11 mouse cellular contexts compared by ENCODE assay signal in the genomic region with DNA sequence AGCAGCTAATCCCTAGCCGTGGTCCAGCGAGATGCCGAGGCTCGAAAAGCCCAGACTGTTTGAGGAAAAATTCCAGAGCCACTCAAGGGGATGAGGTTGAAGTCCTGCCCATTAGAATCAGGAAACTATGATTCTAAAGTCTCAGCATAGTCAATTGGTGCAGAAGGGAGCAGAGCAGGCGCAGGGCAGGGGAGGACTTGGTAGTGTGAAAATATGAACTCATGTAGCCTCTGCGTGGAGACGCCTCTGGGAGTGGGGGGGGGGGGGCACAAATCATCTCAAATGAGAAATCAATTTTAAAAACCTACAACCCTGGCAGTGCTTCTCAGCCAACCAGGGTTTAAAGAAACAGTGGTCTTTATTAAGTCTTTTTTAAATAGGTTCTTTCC.
A peak's percentile ranks its signal among the peaks of the same experiment; 100 is the strongest.
DNase-seq lines count a peak whose midpoint lies in the region; ATAC-seq and TF ChIP-seq lines count a peak whose summit lies in the region.
"Had no signal": no experiment of that assay in that cellular context is flagged by ENCODE, and none has a peak within 500 bp of the region (broad histone marks: within the 10 kb centered on the region; RNA-seq: fewer than 3 reads in every experiment).

No protein-coding gene starts in this region.

- H3K27me3 ChIP-seq in heart, embryonic 12.5 days (replicated peaks), result no peaks in the 10 kb centered on the region
- no peaks in the 10 kb centered on the region for H3K27me3 ChIP-seq in embryonic facial prominence, embryonic 14.5 days (replicated peaks; ENCODE audit: control insufficient read depth, insufficient read depth, low read length)
- H3K27me3 ChIP-seq in midbrain, embryonic 15.5 days (replicated peaks), result no peaks in the 10 kb centered on the region
- no peaks in the 10 kb centered on the region; the same call in 1 of the 2 replicates for H3K27me3 ChIP-seq in kidney, adult 2 months (replicated peaks; ENCODE audit: control insufficient read depth, insufficient read depth, low read length)
- H3K27me3 ChIP-seq: CH12.LX; megakaryocyte, embryonic 14.5 days had no signal

- intact Hi-C loops in heart, postnatal 36 days (cut with DNase I), result no loop called here
- intact Hi-C loops in heart, postnatal 14 days (cut with DNase I), result no loop called here

- no peak overlapping the region for H3K4me3 ChIP-seq in heart, embryonic 12.5 days
- peak overlapping the region; percentile 10 for H3K4me3 ChIP-seq in embryonic facial prominence, embryonic 14.5 days (ENCODE audit: low read depth, low read length)
- H3K4me3 ChIP-seq in midbrain, embryonic 15.5 days, result no peak overlapping the region
- no peak overlapping the region for H3K4me3 ChIP-seq in kidney, adult 2 months (ENCODE audit: insufficient read depth, low read depth, low read length)
- H3K4me3 ChIP-seq: megakaryocyte, embryonic 14.5 days had no signal

- H3K36me3 ChIP-seq in heart, embryonic 12.5 days, result no peaks in the 10 kb centered on the region
- no peaks in the 10 kb centered on the region for H3K36me3 ChIP-seq in embryonic facial prominence, embryonic 14.5 days (ENCODE audit: control insufficient read depth, insufficient read depth, low read length)
- no peaks in the 10 kb centered on the region for H3K36me3 ChIP-seq in midbrain, embryonic 15.5 days (replicated peaks)
- no peaks in the 10 kb centered on the region for H3K36me3 ChIP-seq in kidney, adult 2 months (ENCODE audit: control insufficient read depth, insufficient read depth, low read length)

- H3K4me2 ChIP-seq in heart, embryonic 12.5 days, result peak overlapping the region; percentile 43
- peak overlapping the region; percentile 47 for H3K4me2 ChIP-seq in embryonic facial prominence, embryonic 14.5 days (ENCODE audit: low read depth, low read length)
- H3K4me2 ChIP-seq in midbrain, embryonic 15.5 days, result peak overlapping the region; percentile 25

- H3K9me3 ChIP-seq in heart, embryonic 12.5 days (replicated peaks), result no peaks in the 10 kb centered on the region
- H3K9me3 ChIP-seq in embryonic facial prominence, embryonic 14.5 days (ENCODE audit: control insufficient read depth, low read length), result no peaks in the 10 kb centered on the region
- no peaks in the 10 kb centered on the region for H3K9me3 ChIP-seq in midbrain, embryonic 15.5 days

- H3K4me1 ChIP-seq in heart, embryonic 12.5 days (replicated peaks), result peaks cover 31% of the 10 kb centered on the region
- peaks cover 28% of the 10 kb centered on the region for H3K4me1 ChIP-seq in embryonic facial prominence, embryonic 14.5 days (ENCODE audit: control insufficient read depth, insufficient read depth, low read length)
- peaks cover 34% of the 10 kb centered on the region for H3K4me1 ChIP-seq in midbrain, embryonic 15.5 days
- no peaks in the 10 kb centered on the region for H3K4me1 ChIP-seq in kidney, adult 2 months (ENCODE audit: control insufficient read depth, insufficient read depth, low read length)
- H3K4me1 ChIP-seq: megakaryocyte, embryonic 14.5 days had no signal

- no peak for TF ChIP-seq CTCF in kidney, adult 2 months (conservative IDR thresholded peaks at IDR 0.05; ENCODE audit: insufficient read depth, insufficient read length, low read depth, low read length)

- TF ChIP-seq POLR2A in kidney, adult 2 months (IDR thresholded peaks at IDR 0.05; ENCODE audit: low read depth, low read length), result no peak

- WGBS in heart, embryonic 12.5 days, result 49% methylated on average over 7 of the region's 7 CpGs
- 10% methylated on average over 7 of the region's 7 CpGs for WGBS in embryonic facial prominence, embryonic 14.5 days
- 12% methylated on average over 7 of the region's 7 CpGs for WGBS in midbrain, embryonic 15.5 days
- WGBS in kidney, adult 2 months, result 31% methylated on average over 7 of the region's 7 CpGs

- 0 out of 2 replicates have a peak overlapping the region, but pooled peaks have one; percentile 4 for H3K9ac ChIP-seq in heart, embryonic 12.5 days
- no peak overlapping the region for H3K9ac ChIP-seq in embryonic facial prominence, embryonic 14.5 days (ENCODE audit: low read depth, low read length)
- no peak overlapping the region for H3K9ac ChIP-seq in midbrain, embryonic 15.5 days

- no peak for ATAC-seq in heart, embryonic 12.5 days (ENCODE audit: insufficient number of reproducible peaks, low FRiP score)
- peak; percentile 52; the same call in 1 of the 2 replicates for ATAC-seq in embryonic facial prominence, embryonic 14.5 days (ENCODE audit: low read depth)
- no peak for ATAC-seq in midbrain, embryonic 15.5 days (replicated peaks)

- H3K27ac ChIP-seq in heart, embryonic 12.5 days (ENCODE audit: poor library complexity, severe bottlenecking), result no peak overlapping the region
- H3K27ac ChIP-seq in embryonic facial prominence, embryonic 14.5 days (replicated peaks; ENCODE audit: low read depth, low read length), result peak overlapping the region; percentile 73
- H3K27ac ChIP-seq in midbrain, embryonic 15.5 days, result no peak overlapping the region
- no peak overlapping the region for H3K27ac ChIP-seq in kidney, adult 2 months (ENCODE audit: insufficient read depth, low read depth, low read length)

- no peak for DNase-seq in heart, postnatal 36 days
- DNase-seq in embryonic facial prominence, embryonic 14.5 days (ENCODE audit: low spot score), result peak; percentile 49
- peak; percentile 3 to 16 for DNase-seq in heart, postnatal 14 days
- DNase-seq in natural killer cell, adult 2 months (ENCODE audit: low spot score in 2 of 2), result no peak
- no peak for DNase-seq in frontal cortex, postnatal 10 days (ENCODE audit: low spot score in 2 of 2)
- DNase-seq in kidney, adult 2 months, result no peak
- DNase-seq: kidney, postnatal 10 days had no signal

Comparison
In these comparisons a context has a peak if more than half of its experiments do, and no peak if none do; other contexts are left out.
1. DNase-seq: peak in embryonic facial prominence, embryonic 14.5 days (single experiment) and heart, postnatal 14 days (2 of 2); none in heart, postnatal 36 days (0 of 2), natural killer cell, adult 2 months (0 of 2), frontal cortex, postnatal 10 days (0 of 2) and kidney, adult 2 months (single experiment).
2. Peak in every context shown above with its lines, with median percentiles within 50 percentile points of each other: H3K4me2 ChIP-seq.